Mouse (Mus musculus): ENCODE data around the gene Gna13. TPM values are rescaled to one million over a fixed set of nuclear protein-coding genes. Genes with fewer than 3 reads are reported as not detected.
"Not testable (repeated sequence)": the region's sequence is repeated elsewhere in the genome, so short reads cannot be mapped to it uniquely, and the experiment has no call there.

The Gna13 gene
- polyA plus RNA-seq, 1 experiment: 41.3 TPM

GRCm38 (mm10) chr11:109330706-109331393, 31.8 kb upstream of the Gna13 start:
- H3K4me3 ChIP-seq (ENCODE audit: insufficient read depth, low read length): no peak overlapping the region
- TF ChIP-seq POLR2A (IDR thresholded peaks at IDR 0.05; ENCODE audit: low read depth, low read length) (no peak), CTCF (IDR thresholded peaks at IDR 0.05; ENCODE audit: borderline replicate concordance, insufficient read depth, low read length) (no peak)

GRCm38 (mm10) chr11:109331424-109331824, 31.2 kb upstream of the Gna13 start:
- Histone ChIP-seq H3K4me3 (ENCODE audit: insufficient read depth, low read length) (peak overlapping the region; percentile 24; the same call in 1 of the 2 replicates), H3K27ac (ENCODE audit: insufficient read depth, low read length) (peak overlapping the region; percentile 48; the same call in 1 of the 2 replicates), H3K4me1 (ENCODE audit: control insufficient read depth, insufficient read depth, low read length) (0 out of 2 replicates have a peak, but pooled peaks cover 10% of the 10 kb centered on the region)
- TF ChIP-seq CTCF (IDR thresholded peaks at IDR 0.05; ENCODE audit: borderline replicate concordance, insufficient read depth, low read length): peak; percentile 52; the same call in 1 of the 2 replicates
- no peak for TF ChIP-seq POLR2A (IDR thresholded peaks at IDR 0.05; ENCODE audit: low read depth, low read length)

More at GRCm38 (mm10) chr11:109330706-109331393, 31.8 kb upstream of the Gna13 start:
- Histone ChIP-seq H3K27ac (ENCODE audit: insufficient read depth, low read length) (no peak overlapping the region), H3K4me1 (ENCODE audit: control insufficient read depth, insufficient read depth, low read length) (0 out of 2 replicates have a peak, but pooled peaks cover 10% of the 10 kb centered on the region)

- H3K4me3 ChIP-seq (ENCODE audit: insufficient read depth, low read length): no peak overlapping the region
- no peak overlapping the region for H3K27ac ChIP-seq (ENCODE audit: insufficient read depth, low read length)
- TF ChIP-seq CTCF (IDR thresholded peaks at IDR 0.05; ENCODE audit: borderline replicate concordance, insufficient read depth, low read length) (no peak), POLR2A (IDR thresholded peaks at IDR 0.05; ENCODE audit: low read depth, low read length) (no peak)
- 0 out of 2 replicates have a peak, but pooled peaks cover 10% of the 10 kb centered on the region for H3K4me1 ChIP-seq (ENCODE audit: control insufficient read depth, insufficient read depth, low read length)
Measured at GRCm38 (mm10) chr11:109332722-109333121, 29.9 kb upstream of the Gna13 start.

GRCm38 (mm10) chr11:109334773-109335172, 27.9 kb upstream of the Gna13 start:
- Histone ChIP-seq H3K4me3 (ENCODE audit: insufficient read depth, low read length) (no peak overlapping the region), H3K27ac (ENCODE audit: insufficient read depth, low read length) (no peak overlapping the region), H3K4me1 (ENCODE audit: control insufficient read depth, insufficient read depth, low read length) (0 out of 2 replicates have a peak, but pooled peaks cover 8% of the 10 kb centered on the region)
- TF ChIP-seq CTCF (IDR thresholded peaks at IDR 0.05; ENCODE audit: borderline replicate concordance, insufficient read depth, low read length) (no peak), POLR2A (IDR thresholded peaks at IDR 0.05; ENCODE audit: low read depth, low read length) (no peak)

GRCm38 (mm10) chr11:109335890-109336289, 26.7 kb upstream of the Gna13 start:
- Histone ChIP-seq H3K4me1 (ENCODE audit: control insufficient read depth, insufficient read depth, low read length) (0 out of 2 replicates have a peak, but pooled peaks cover 6% of the 10 kb centered on the region), H3K27ac (ENCODE audit: insufficient read depth, low read length) (no peak overlapping the region), H3K4me3 (ENCODE audit: insufficient read depth, low read length) (no peak overlapping the region)
- TF ChIP-seq POLR2A (IDR thresholded peaks at IDR 0.05; ENCODE audit: low read depth, low read length): no peak
- TF ChIP-seq CTCF (IDR thresholded peaks at IDR 0.05; ENCODE audit: borderline replicate concordance, insufficient read depth, low read length): no peak

- TF ChIP-seq POLR2A (IDR thresholded peaks at IDR 0.05; ENCODE audit: low read depth, low read length) (no peak), CTCF (IDR thresholded peaks at IDR 0.05; ENCODE audit: borderline replicate concordance, insufficient read depth, low read length) (no peak)
Measured at GRCm38 (mm10) chr11:109339155-109339938, 23.3 kb upstream of the Gna13 start.

GRCm38 (mm10) chr11:109340541-109340940, 22.1 kb upstream of the Gna13 start:
- Histone ChIP-seq H3K27ac (ENCODE audit: insufficient read depth, low read length) (no peak overlapping the region), H3K4me3 (ENCODE audit: insufficient read depth, low read length) (no peak overlapping the region), H3K4me1 (ENCODE audit: control insufficient read depth, insufficient read depth, low read length) (0 out of 2 replicates have a peak, but pooled peaks cover 4% of the 10 kb centered on the region)
- TF ChIP-seq CTCF (IDR thresholded peaks at IDR 0.05; ENCODE audit: borderline replicate concordance, insufficient read depth, low read length): no peak

More at GRCm38 (mm10) chr11:109339155-109339938, 23.3 kb upstream of the Gna13 start:
- H3K27ac ChIP-seq (ENCODE audit: insufficient read depth, low read length): no peak overlapping the region
- H3K4me1 ChIP-seq (ENCODE audit: control insufficient read depth, insufficient read depth, low read length): no peaks in the 10 kb centered on the region
- no peak overlapping the region for H3K4me3 ChIP-seq (ENCODE audit: insufficient read depth, low read length)

GRCm38 (mm10) chr11:109342666-109343065, 20.0 kb upstream of the Gna13 start:
- not testable (repeated sequence) for H3K4me3 ChIP-seq (ENCODE audit: insufficient read depth, low read length); H3K4me1 ChIP-seq (ENCODE audit: control insufficient read depth, insufficient read depth, low read length); H3K27ac ChIP-seq (ENCODE audit: insufficient read depth, low read length)

- Histone ChIP-seq H3K4me1 (ENCODE audit: control insufficient read depth, insufficient read depth, low read length) (0 out of 2 replicates have a peak, but pooled peaks cover 4% of the 10 kb centered on the region), H3K27ac (ENCODE audit: insufficient read depth, low read length) (no peak overlapping the region), H3K4me3 (ENCODE audit: insufficient read depth, low read length) (no peak overlapping the region)
- TF ChIP-seq POLR2A (IDR thresholded peaks at IDR 0.05; ENCODE audit: low read depth, low read length) (no peak), CTCF (IDR thresholded peaks at IDR 0.05; ENCODE audit: borderline replicate concordance, insufficient read depth, low read length) (no peak)
Measured at GRCm38 (mm10) chr11:109343558-109343957, 19.1 kb upstream of the Gna13 start.
